Mouse (Mus musculus) forebrain, embryonic 14.5 days (tissue): ENCODE measurements around the gene Zfp740. TPM values are rescaled to one million over a fixed set of nuclear protein-coding genes. Genes with fewer than 3 reads are reported as not detected.

Experiments
- ATAC-seq: fragments of 200-750 bp; cut with Nextera tagmentation; 2 replicates; pipeline ENCODE4 v1.8.0; 2017; ENCODE audit warnings: mild to moderate bottlenecking, moderate library complexity
- DNase-seq: peaks from one replicate; pipeline ENCODE4 v3.0.0-alpha.2; 2015; ENCODE audit warnings: low spot score
- H3K27ac ChIP-seq: fragments of 300-500 bp; sonication (generic); 2 replicates; pipeline ENCODE4 v1.5.1; 2014; ENCODE audit warnings: low read depth, mild to moderate bottlenecking, control low read depth, low read length, moderate library complexity
- H3K27me3 ChIP-seq: fragments of 300-500 bp; sonication (generic); replicated peaks from 2 replicates; pipeline ENCODE4 v1.6.1; 2014; ENCODE audit warnings: low read length, control low read depth, mixed read lengths; ENCODE audit not compliant: control insufficient read depth, insufficient read depth
- H3K36me3 ChIP-seq: fragments of 300-500 bp; sonication (generic); 2 replicates; pipeline ENCODE4 v1.6.1; 2014; ENCODE audit warnings: low read length, control low read depth; ENCODE audit not compliant: control insufficient read depth, insufficient read depth
- H3K4me1 ChIP-seq: fragments of 300-500 bp; sonication (generic); 2 replicates; pipeline ENCODE4 v1.6.1; 2014; ENCODE audit warnings: antibody characterized with exemption, low read length, control low read depth; ENCODE audit not compliant: control insufficient read depth, insufficient read depth
- H3K4me2 ChIP-seq: fragments of 300-500 bp; sonication (generic); 2 replicates; pipeline ENCODE4 v1.6.1; 2014; ENCODE audit warnings: mild to moderate bottlenecking, control low read depth, low read length
- H3K4me3 ChIP-seq: fragments of 300-500 bp; sonication (generic); 2 replicates; pipeline ENCODE4 v1.5.1; 2014; ENCODE audit warnings: low read depth, low read length, control low read depth
- H3K9ac ChIP-seq: fragments of 300-500 bp; sonication (generic); 2 replicates; pipeline ENCODE4 v1.6.1; 2014; ENCODE audit warnings: mild to moderate bottlenecking, low read length, control low read depth, moderate library complexity
- H3K9me3 ChIP-seq: fragments of 300-500 bp; sonication (generic); replicated peaks from 2 replicates; pipeline ENCODE4 v1.6.1; 2016; ENCODE audit warnings: low read length, control low read depth, mixed read lengths; ENCODE audit not compliant: control insufficient read depth
- WGBS: fragments of 180-500 bp; shearing (Covaris S2); extraction: QIAGEN DNeasy Blood & Tissue Kit; methylation state at CpG from one replicate; pipeline ENCODE4 v1.1.7; 2014; 5-methylcytosine and 5-hydroxymethylcytosine counted together
- polyA plus RNA-seq: library from polyadenylated mRNA; unstranded; fragments of >200 nt; fragmentation: Nextera tagmentation; extraction: Ambion mirVana; gene quantifications from 2 replicates; pipeline ENCODE4 v1.2.1, GENCODE M21; 2014

The Zfp740 gene
- polyA plus RNA-seq, 1 experiment from 2014 or later, result 52.1 TPM

GRCm38 (mm10) chr15:102230408-102231321, 27.6 kb downstream of the Zfp740 start:
- ATAC-seq, result no peak
- no peaks in the 10 kb centered on the region for H3K9me3 ChIP-seq
- H3K4me3 ChIP-seq, result no peak overlapping the region
- DNase-seq, result no peak
- 81% methylated on average over 17 of the region's 17 CpGs for WGBS
- no peak overlapping the region for H3K9ac ChIP-seq
- no peaks in the 10 kb centered on the region for H3K27me3 ChIP-seq
- no peak overlapping the region for H3K4me2 ChIP-seq
- H3K27ac ChIP-seq, result no peak overlapping the region
- H3K4me1 ChIP-seq, result no peaks in the 10 kb centered on the region
- H3K36me3 ChIP-seq, result no peaks in the 10 kb centered on the region

- DNase-seq, result no peak
- no peak for ATAC-seq
- WGBS, result 46% methylated on average over 6 of the region's 6 CpGs
- Histone ChIP-seq H3K4me3 (no peak within 1 kb of the TSS), H3K4me1 (no peaks in the 10 kb centered on the region), H3K27me3 (no peaks in the 10 kb centered on the region), H3K27ac (no peak within 1 kb of the TSS), H3K9me3 (no peaks in the 10 kb centered on the region), H3K4me2 (no peak within 1 kb of the TSS), H3K9ac (no peak within 1 kb of the TSS), H3K36me3 (no peaks in the 10 kb centered on the region)
Measured at GRCm38 (mm10) chr15:102231748-102232147, 28.7 kb downstream of the Zfp740 start, which contains the start of gene Itgb7. TSS of gene Itgb7 (minus strand) at chr15:102231944.

GRCm38 (mm10) chr15:102232764-102233163, 29.7 kb downstream of the Zfp740 start:
- ATAC-seq (no peak), DNase-seq (no peak)
- no peaks in the 10 kb centered on the region for H3K36me3 ChIP-seq
- H3K9ac ChIP-seq, result no peak overlapping the region
- H3K4me2 ChIP-seq, result no peak overlapping the region
- H3K4me3 ChIP-seq, result no peak overlapping the region
- H3K4me1 ChIP-seq, result no peaks in the 10 kb centered on the region
- whole genome bisulfite sequencing, result 81% methylated on average over 7 of the region's 7 CpGs
- H3K9me3 ChIP-seq, result no peaks in the 10 kb centered on the region
- H3K27ac ChIP-seq, result no peak overlapping the region
- H3K27me3 ChIP-seq, result no peaks in the 10 kb centered on the region

GRCm38 (mm10) chr15:102233896-102234295, 30.8 kb downstream of the Zfp740 start:
- 45% methylated on average over 2 of the region's 2 CpGs for WGBS
- no peak overlapping the region for H3K4me3 ChIP-seq
- no peak overlapping the region for H3K27ac ChIP-seq
- DNase-seq (no peak), ATAC-seq (no peak)
- no peaks in the 10 kb centered on the region for H3K36me3 ChIP-seq
- no peak overlapping the region for H3K9ac ChIP-seq
- H3K4me1 ChIP-seq, result no peaks in the 10 kb centered on the region
- no peaks in the 10 kb centered on the region for H3K27me3 ChIP-seq
- no peak overlapping the region for H3K4me2 ChIP-seq
- no peaks in the 10 kb centered on the region for H3K9me3 ChIP-seq

GRCm38 (mm10) chr15:102235371-102236027, 32.5 kb downstream of the Zfp740 start:
- ATAC-seq, result peak; percentile 36; the same call in 1 of the 2 replicates
- Histone ChIP-seq H3K9ac (0 out of 2 replicates have a peak overlapping the region, but pooled peaks have one; percentile 29), H3K4me1 (no peaks in the 10 kb centered on the region), H3K4me2 (no peak overlapping the region), H3K27ac (no peak overlapping the region), H3K27me3 (no peaks in the 10 kb centered on the region), H3K4me3 (no peak overlapping the region), H3K9me3 (no peaks in the 10 kb centered on the region), H3K36me3 (no peaks in the 10 kb centered on the region)
- peak; percentile 17 for DNase-seq
- 17% methylated on average over 21 of the region's 21 CpGs for WGBS

GRCm38 (mm10) chr15:102238543-102239259, 35.7 kb downstream of the Zfp740 start:
- DNase-seq, result no peak
- no peak for ATAC-seq
- Histone ChIP-seq H3K4me2 (no peak overlapping the region), H3K9me3 (no peaks in the 10 kb centered on the region), H3K4me1 (peaks cover 3% of the 10 kb centered on the region; the same call in 1 of the 2 replicates), H3K4me3 (no peak overlapping the region), H3K9ac (no peak overlapping the region), H3K36me3 (no peaks in the 10 kb centered on the region), H3K27ac (no peak overlapping the region), H3K27me3 (peaks cover 12% of the 10 kb centered on the region)
- 86% methylated on average over 14 of the region's 14 CpGs for WGBS

GRCm38 (mm10) chr15:102239260-102239590, 36.2 kb downstream of the Zfp740 start:
- H3K4me3 ChIP-seq, result no peak overlapping the region
- peak; percentile 82 for DNase-seq
- peaks cover 3% of the 10 kb centered on the region; the same call in 1 of the 2 replicates for H3K4me1 ChIP-seq
- no peak overlapping the region for H3K4me2 ChIP-seq
- peaks cover 17% of the 10 kb centered on the region for H3K27me3 ChIP-seq
- H3K9ac ChIP-seq, result no peak overlapping the region
- peak; percentile 86 for ATAC-seq
- H3K27ac ChIP-seq, result no peak overlapping the region
- 12% methylated on average over 9 of the region's 9 CpGs for WGBS
- H3K36me3 ChIP-seq, result no peaks in the 10 kb centered on the region
- no peaks in the 10 kb centered on the region for H3K9me3 ChIP-seq

GRCm38 (mm10) chr15:102239851-102240250, 36.8 kb downstream of the Zfp740 start:
- peaks cover 24% of the 10 kb centered on the region for H3K27me3 ChIP-seq
- no peak for DNase-seq
- no peak overlapping the region for H3K4me3 ChIP-seq
- H3K9ac ChIP-seq, result no peak overlapping the region
- WGBS, result 75% methylated on average over 11 of the region's 11 CpGs
- ATAC-seq, result no peak
- no peaks in the 10 kb centered on the region for H3K36me3 ChIP-seq
- H3K4me2 ChIP-seq, result no peak overlapping the region
- H3K27ac ChIP-seq, result no peak overlapping the region
- no peaks in the 10 kb centered on the region for H3K9me3 ChIP-seq
- peaks cover 3% of the 10 kb centered on the region for H3K4me1 ChIP-seq
